Mouse (Mus musculus) erythroid progenitor cell, adult 5-6 weeks (primary cell): ENCODE results near the gene Glyctk. TPM values are rescaled to one million over a fixed set of nuclear protein-coding genes. Genes with fewer than 3 reads are reported as not detected.
"Not testable (repeated sequence)": the region's sequence is repeated elsewhere in the genome, so short reads cannot be mapped to it uniquely, and the experiment has no call there.

Experiments used
- ATAC-seq: replicated peaks from 2 replicates; pipeline ENCODE4 v1.8.0; 2016; ENCODE audit warnings: moderate number of reproducible peaks, mild to moderate bottlenecking, moderate TSS enrichment, inconsistent platforms; ENCODE audit not compliant: poor library complexity, low FRiP score, severe bottlenecking
- total RNA-seq, 2 experiments: library from RNA; stranded (forward) in 1 of 2; stranded (reverse) in 1 of 2; fragments of 150-400 nt in 1 of 2; fragments of 186-747, 209-891 nt in 1 of 2; gene quantifications; 2 replicates each; pipeline versions ENCODE4 v1.2.3 to v1.2.4; 2015 to 2017; ENCODE audit warnings: low replicate concordance in 2 of 2

Glyctk gene
- total RNA-seq, 2 experiments from 2014 or later = 0.84 TPM; not detected in 1

GRCm38 (mm10) chr9:106179454-106179853, 21.5 kb upstream of the Glyctk start:
- ATAC-seq = no peak

GRCm38 (mm10) chr9:106177799-106178198, 19.9 kb upstream of the Glyctk start:
- no peak for ATAC-seq

DNA sequence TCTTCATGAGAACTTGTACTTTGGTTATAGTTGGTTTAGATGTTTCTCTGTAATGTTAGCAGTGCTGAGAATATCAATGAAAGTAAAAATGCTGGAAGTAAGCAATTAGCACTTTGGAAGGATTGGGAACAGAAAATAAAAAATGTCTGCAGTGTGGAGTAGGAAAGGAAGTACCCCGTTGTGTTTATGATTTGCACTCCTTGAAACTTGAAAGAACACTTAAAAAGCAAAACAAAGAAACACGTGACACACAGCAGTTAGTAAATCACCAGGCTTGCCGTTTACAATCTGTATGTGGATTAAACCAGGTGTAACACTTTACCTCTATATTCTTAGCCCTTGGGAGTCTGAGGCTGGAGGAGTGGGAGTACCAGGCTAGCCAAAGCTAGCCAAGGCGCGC, 18.8 kb upstream of the Glyctk start:
- no peak for ATAC-seq

DNA sequence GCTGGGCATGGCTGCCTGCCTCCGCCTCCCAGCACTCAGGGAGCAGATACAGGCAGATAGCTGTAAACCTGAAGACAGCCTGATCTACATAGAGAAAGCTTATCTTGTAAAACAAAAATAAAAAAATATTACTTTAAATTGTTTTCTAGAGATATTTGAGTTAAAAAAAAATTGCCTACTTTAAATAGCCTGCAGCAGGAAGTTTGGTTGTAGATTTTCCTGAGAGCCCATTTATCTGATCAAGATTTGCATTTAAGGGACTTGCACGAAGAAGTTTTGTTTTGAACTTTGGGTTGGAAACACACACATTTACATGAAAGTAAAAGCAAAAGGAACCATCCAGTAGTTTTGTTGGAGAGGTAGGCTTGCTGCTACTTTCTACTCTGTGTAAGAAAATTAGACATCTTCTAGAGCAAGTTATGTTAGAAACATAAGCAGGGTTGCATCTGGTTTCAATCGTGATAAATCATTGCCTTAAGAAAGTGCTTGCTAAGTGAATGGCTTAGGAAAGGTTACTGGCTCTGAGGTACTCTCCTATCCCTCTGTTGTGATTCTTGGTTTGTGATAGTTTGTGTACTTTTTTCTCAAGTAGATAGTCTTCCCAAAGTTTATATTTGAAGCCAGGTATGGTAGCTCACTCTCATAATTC, 17.7 kb upstream of the Glyctk start:
- ATAC-seq = no peak

DNA sequence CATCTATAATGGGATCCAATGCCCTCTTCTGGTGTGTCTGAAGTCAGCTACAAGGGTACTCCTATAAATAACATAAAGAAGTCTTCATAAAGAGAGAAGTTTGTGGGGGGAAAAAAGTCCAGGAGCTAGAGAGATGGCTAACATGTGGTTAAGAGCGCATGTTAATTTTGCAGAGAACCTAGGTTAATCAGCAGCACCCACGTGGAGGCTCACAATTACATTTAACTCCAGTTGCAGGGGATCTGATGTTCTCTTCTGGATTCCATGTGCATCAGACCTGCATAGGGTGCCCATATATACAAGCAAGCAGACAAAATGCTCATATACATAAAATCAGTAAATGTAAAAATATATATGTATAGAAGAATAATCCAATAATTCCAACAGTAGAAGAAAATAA, 15.4 kb upstream of the Glyctk start:
- ATAC-seq = no peak

DNA sequence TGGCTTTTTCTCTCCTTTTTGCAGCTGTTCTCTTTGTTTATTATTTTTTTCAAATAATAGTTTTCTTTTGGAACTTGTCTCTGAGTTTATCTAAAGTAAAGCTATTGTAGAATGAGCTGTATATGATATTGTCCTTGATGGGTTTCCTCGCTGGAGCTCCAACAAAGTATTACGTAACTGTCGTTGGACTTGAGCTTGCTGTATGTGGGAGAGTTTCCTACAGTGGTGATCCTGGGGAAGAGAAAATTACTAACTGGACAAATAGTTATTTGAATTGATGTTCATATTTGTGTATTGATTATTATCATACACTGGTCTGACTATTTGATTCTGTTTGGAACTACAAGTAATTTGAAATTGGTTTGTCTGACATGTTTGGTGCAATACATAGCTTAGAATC, 14.6 kb upstream of the Glyctk start:
- ATAC-seq = no peak

DNA sequence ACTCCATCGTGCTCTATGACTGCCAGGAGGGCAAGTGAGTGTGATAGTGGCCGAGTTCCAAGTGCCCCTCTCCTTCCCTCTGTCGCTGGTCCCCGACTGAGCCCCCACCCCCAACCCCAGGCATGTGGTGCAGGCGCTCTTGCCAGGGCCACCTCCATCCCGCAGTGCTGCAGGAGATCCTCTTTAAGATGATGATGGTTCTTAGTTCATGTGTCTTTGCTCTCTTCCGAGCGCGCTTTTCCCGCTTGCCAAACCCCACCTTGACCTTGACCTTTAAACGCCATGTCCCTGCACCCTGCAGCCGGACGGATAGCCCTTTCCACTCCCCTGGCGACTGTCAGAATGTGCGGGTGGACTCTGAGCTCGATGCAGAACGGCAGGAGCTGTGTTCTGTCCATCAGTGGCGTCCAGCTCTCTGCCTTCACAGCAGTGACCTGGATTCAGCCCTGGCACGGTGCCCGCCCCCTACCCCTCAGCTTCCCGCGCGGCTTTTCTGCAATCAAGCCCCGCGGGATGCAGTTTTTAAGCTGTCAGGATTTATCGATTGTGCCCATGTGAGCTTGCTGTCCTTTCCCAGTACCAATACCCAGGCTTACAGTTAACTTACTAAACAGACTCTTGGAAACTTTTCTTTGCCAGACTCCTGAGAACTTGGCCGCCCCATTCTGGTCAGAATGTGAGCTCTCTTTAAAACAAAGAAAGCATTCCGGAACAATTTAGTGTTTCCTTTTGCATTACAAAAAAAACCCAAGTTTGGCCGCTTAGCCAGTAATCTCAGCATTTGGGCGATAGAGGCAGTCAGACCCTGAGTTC, 13.6 kb upstream of the Glyctk start:
- ATAC-seq = peak; percentile 52

- ATAC-seq = peak; percentile 88
Measured at GRCm38 (mm10) chr9:106170556-106171345, 12.8 kb upstream of the Glyctk start, which contains the start of gene Wdr82. Wdr82 (plus strand) TSS chr9:106170928.

GRCm38 (mm10) chr9:106169917-106170316, 12.0 kb upstream of the Glyctk start:
- no peak for ATAC-seq

DNA sequence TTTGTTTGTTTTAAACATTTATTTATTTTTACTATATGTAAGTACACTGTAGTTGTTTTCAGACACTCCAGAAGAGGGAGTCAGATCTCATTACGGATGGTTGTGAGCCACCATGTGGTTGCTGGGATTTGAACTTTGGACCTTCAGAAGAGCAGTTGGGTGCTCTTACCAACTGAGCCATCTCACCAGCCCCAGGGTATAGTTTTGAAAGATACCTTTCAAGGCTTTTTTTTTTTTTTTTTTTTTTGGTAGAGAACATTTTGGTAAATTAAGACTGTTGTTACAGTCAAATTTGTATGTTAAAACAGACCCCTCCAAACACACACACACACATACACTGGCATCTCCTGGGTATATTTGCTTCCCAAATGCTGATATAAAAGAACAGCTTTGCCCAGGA, 11.1 kb upstream of the Glyctk start:
- not testable (repeated sequence) for ATAC-seq

DNA sequence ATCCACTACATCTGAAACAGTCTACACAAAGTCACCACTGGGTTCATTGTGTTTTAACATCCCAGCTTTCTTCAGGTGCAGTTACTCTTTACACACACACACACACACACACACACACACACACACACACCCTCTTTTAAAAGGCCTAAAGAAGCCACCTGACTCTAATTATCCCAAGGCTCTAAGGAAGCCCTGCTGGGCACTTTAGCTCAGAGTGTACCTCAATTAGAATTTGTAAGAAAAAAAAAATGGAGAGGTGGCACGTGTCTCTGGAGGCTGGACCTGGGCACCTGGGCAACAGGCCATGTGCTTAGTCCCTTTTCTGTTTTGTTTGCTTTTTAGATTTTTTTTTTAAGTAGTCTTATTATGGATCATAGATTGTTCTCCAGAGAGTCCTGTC, 9.8 kb upstream of the Glyctk start:
- no peak for ATAC-seq

DNA sequence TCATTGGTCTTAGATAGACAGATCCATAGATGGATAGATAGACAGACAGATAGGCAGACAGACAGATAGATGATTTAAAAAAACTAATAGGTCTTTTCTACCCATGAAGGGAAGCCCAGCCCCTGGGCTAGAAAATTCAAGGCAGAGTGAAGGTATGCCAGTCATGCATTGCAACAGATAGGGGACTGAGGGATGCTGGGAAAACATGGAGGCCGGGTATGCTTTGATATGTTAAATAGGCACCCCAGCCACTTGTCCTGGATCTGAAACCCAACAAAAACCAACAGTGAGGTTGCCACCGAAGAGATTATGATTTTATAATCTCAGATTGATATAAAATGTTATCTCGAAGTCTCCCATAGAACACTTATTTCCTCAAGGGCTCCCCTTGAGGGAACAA, 9.3 kb upstream of the Glyctk start:
- no peak for ATAC-seq

- no peak for ATAC-seq
Measured at GRCm38 (mm10) chr9:106166709-106167108, 8.8 kb upstream of the Glyctk start.

DNA sequence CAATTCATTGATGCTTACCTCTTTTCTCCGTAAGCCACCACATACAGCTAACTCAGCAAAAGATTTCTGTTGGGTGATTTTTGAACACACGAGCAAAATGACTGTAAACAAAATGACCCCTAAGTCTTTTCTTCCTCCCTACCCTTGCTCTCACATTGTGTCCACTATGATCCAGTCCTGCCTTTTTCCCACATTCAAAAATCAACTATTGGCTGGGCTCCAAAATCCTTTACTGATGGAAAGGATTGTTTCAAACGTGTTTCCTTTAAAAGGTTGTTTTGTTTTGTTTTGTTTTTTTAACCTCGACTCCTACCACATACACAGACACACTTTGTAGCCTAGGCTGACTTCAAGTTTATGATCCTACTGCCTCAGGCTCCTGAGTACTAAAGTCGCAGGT, 2.5 kb upstream of the Glyctk start:
- no peak for ATAC-seq

GRCm38 (mm10) chr9:106159784-106160301, 1.9 kb upstream of the Glyctk start:
- peak; percentile 90 for ATAC-seq

GRCm38 (mm10) chr9:106159237-106159636, 1.3 kb upstream of the Glyctk start:
- ATAC-seq = no peak

DNA sequence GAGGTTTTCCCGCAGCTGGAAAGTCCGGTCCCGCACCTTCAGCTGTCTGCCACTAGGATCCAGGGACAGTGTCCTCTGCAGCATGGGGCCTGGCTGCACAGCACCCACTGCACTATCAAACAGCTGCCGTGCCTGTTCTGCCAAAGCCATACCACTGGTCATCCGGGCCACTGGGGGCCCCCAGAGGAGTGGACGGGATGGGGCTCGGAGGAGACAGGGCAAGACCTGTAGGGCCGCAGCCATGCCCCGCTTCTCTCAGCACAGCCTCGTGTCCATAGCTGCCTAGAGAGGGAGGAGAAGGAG, 364 bp downstream of the Glyctk start:
- no peak for ATAC-seq

GRCm38 (mm10) chr9:106156921-106157622, 866 bp downstream of the Glyctk start:
- no peak for ATAC-seq

GRCm38 (mm10) chr9:106156419-106156818, 1.5 kb downstream of the Glyctk start:
- no peak for ATAC-seq

- ATAC-seq = no peak
Measured at GRCm38 (mm10) chr9:106154106-106154505, 3.8 kb downstream of the Glyctk start.
